Mouse (Mus musculus): ENCODE results near the gene Zfpm1. TPM values are rescaled to one million over a fixed set of nuclear protein-coding genes. Genes with fewer than 3 reads are reported as not detected.
"Not testable (repeated sequence)": the region's sequence is repeated elsewhere in the genome, so short reads cannot be mapped to it uniquely, and the experiment has no call there.

The Zfpm1 gene
- polyA plus RNA-seq, 1 experiment from 2014 or later: 0.65 TPM

DNA sequence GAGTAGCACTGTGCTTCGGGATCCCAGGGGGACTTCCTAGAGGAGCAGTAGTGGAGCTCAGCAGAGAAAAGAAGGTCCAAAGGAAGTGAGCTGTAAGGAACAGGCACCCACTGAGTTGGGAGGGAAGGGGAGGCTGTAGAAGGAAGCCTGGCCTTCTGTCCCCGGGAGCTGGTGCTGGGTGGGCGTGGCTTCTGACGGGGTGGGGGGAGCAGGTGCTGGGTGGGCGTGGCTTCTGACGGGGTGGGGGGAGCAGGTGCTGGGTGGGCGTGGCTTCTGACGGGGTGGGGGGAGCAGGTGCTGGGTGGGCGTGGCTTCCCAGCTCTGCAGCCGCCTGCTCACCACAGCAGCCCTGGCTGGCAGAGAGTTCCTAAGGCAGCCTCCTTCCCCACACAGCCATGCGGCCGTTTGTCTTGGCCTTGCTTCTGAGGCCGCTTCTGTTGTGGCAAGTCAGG lies 42.0 kb downstream of the Zfpm1 start:
- not testable (repeated sequence) for H3K36me3 ChIP-seq (ENCODE audit: control insufficient read depth, insufficient read depth); ATAC-seq; H3K9ac ChIP-seq (replicated peaks; ENCODE audit: low read depth, low read length); H3K4me2 ChIP-seq (ENCODE audit: low read length); H3K27me3 ChIP-seq (replicated peaks; ENCODE audit: control insufficient read depth, insufficient read depth, low read length); H3K27ac ChIP-seq (ENCODE audit: low read length); H3K9me3 ChIP-seq (ENCODE audit: control insufficient read depth, low read length); H3K4me3 ChIP-seq (replicated peaks; ENCODE audit: low read length)
- H3K4me1 ChIP-seq (replicated peaks; ENCODE audit: control insufficient read depth, insufficient read depth, low read length): peaks cover 22% of the 10 kb centered on the region
- 3% methylated on average over 10 of the region's 13 CpGs for WGBS

DNA sequence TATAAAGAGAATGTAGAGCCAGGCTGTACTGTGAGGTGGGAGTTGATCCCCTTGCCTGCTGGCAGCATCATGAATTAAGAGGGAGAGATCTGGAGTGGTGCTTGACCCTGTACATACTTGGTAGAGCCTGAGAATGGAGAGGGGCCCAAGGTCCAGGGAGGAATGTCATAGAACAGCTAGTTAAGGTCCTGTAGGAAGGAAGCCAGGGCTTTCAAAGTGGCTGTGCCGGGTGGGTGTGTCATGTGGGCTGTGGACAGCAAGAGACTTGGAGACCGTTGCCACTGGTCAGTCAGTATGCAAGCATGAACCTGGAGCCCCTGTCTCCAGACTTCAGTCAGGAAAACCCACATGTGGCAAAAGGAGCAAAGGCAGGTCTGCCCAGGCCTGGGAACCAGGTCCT lies 43.3 kb downstream of the Zfpm1 start:
- no peak for ATAC-seq

DNA sequence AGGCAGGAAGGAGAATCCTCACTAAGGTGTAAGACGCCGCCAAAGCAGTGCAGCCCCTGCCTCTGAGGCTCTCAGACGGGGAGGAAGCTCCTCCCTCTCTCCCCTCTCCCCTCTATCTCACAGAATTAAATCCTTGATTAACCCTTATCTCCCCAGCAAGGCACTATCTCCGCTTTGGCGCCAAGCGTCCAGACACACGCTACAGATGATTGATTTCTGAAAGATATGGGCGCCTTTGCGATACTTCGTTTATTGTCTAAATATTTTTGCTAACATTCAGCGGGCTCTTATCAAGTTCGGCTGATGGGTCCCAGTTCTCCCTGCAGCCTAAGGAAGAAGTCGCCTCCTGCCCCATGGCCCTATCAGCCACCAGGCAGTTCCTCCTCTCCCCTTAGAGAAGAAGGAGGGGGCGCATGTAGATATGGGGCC lies 44.2 kb downstream of the Zfpm1 start:
- Histone ChIP-seq H3K4me3 (replicated peaks; ENCODE audit: low read length) (no peak overlapping the region), H3K36me3 (ENCODE audit: control insufficient read depth, insufficient read depth) (no peaks in the 10 kb centered on the region), H3K27ac (ENCODE audit: low read length) (no peak overlapping the region), H3K4me2 (ENCODE audit: low read length) (peak overlapping the region; percentile 26), H3K4me1 (replicated peaks; ENCODE audit: control insufficient read depth, insufficient read depth, low read length) (peaks cover 18% of the 10 kb centered on the region), H3K9ac (replicated peaks; ENCODE audit: low read depth, low read length) (0 out of 2 replicates have a peak overlapping the region, but pooled peaks have one; percentile 32), H3K27me3 (replicated peaks; ENCODE audit: control insufficient read depth, insufficient read depth, low read length) (no peaks in the 10 kb centered on the region), H3K9me3 (ENCODE audit: control insufficient read depth, low read length) (no peaks in the 10 kb centered on the region)
- 16% methylated on average over 14 of the region's 14 CpGs for WGBS
- no peak for ATAC-seq

More for the DNA sequence above, 43.3 kb downstream of the Zfpm1 start:
- H3K4me3 ChIP-seq (replicated peaks; ENCODE audit: low read length): no peak overlapping the region
- 95% methylated on average over 2 of the region's 2 CpGs for WGBS
- no peak overlapping the region for H3K9ac ChIP-seq (replicated peaks; ENCODE audit: low read depth, low read length)
- H3K4me1 ChIP-seq (replicated peaks; ENCODE audit: control insufficient read depth, insufficient read depth, low read length): peaks cover 24% of the 10 kb centered on the region
- no peaks in the 10 kb centered on the region for H3K9me3 ChIP-seq (ENCODE audit: control insufficient read depth, low read length)
- H3K27me3 ChIP-seq (replicated peaks; ENCODE audit: control insufficient read depth, insufficient read depth, low read length): no peaks in the 10 kb centered on the region
- no peak overlapping the region for H3K27ac ChIP-seq (ENCODE audit: low read length)
- H3K36me3 ChIP-seq (ENCODE audit: control insufficient read depth, insufficient read depth): no peaks in the 10 kb centered on the region
- H3K4me2 ChIP-seq (ENCODE audit: low read length): no peak overlapping the region

DNA sequence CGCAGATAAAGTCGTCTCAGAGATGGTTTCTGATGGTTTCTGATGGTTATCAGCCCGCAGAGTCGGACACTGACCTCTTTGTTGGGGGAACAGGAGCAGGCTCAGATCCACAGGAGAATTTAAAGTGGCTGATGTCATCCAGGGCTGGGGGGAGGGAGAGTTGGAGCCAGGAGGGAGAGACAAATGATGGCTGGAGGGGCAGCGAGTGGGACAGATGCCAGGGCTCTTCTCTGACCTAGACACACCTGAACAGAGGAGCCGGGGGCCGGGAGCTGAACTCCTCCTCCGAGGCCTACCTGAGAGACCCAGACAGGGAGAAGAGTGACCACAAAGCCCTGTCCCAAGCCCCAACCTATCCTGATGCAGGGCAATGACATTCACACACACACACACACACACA lies 47.1 kb downstream of the Zfpm1 start:
- Histone ChIP-seq H3K9me3 (ENCODE audit: control insufficient read depth, low read length) (no peaks in the 10 kb centered on the region), H3K36me3 (ENCODE audit: control insufficient read depth, insufficient read depth) (no peaks in the 10 kb centered on the region), H3K9ac (replicated peaks; ENCODE audit: low read depth, low read length) (no peak overlapping the region), H3K4me2 (ENCODE audit: low read length) (no peak overlapping the region), H3K4me1 (replicated peaks; ENCODE audit: control insufficient read depth, insufficient read depth, low read length) (peaks cover 17% of the 10 kb centered on the region), H3K27me3 (replicated peaks; ENCODE audit: control insufficient read depth, insufficient read depth, low read length) (0 out of 2 replicates have a peak, but pooled peaks cover 1% of the 10 kb centered on the region), H3K4me3 (replicated peaks; ENCODE audit: low read length) (no peak overlapping the region), H3K27ac (ENCODE audit: low read length) (no peak overlapping the region)
- no peak for ATAC-seq
- WGBS: 76% methylated on average over 8 of the region's 8 CpGs

DNA sequence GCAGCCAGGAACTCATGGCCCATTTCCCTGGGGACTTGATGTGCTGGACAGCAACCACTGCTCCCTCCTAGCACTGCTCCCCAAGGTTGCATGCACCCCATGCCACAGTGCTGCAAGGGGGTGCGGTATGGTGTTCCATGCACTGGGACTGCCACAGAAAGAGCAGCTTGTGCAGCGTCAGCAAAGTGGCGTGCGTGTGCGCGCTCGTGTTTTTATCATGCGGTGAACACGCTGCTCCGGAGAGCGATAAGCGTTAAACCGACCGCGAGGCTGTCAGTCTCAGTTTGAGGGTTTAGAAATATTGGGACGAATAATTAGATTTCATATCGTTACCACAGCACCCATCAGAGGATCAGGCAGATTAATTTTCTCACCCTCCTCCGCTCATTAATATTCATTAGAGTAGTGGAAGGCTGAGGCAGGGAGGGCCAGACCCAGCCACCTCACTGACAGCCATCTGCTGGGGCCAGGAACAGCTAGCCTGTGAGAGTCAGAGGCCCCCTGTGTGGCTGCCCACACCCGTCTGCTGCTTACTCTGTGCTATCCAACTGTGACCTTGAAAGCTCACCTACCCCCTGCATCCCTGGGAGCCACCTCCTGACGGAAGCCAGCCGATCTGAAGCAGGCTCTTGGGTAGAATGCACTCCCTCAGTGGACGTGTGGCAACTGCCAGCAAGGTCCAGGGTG lies 47.8 kb downstream of the Zfpm1 start:
- peak; percentile 19; the same call in 1 of the 2 replicates for ATAC-seq
- Histone ChIP-seq H3K9ac (replicated peaks; ENCODE audit: low read depth, low read length) (no peak overlapping the region), H3K27ac (ENCODE audit: low read length) (no peak overlapping the region), H3K27me3 (replicated peaks; ENCODE audit: control insufficient read depth, insufficient read depth, low read length) (0 out of 2 replicates have a peak, but pooled peaks cover 5% of the 10 kb centered on the region), H3K36me3 (ENCODE audit: control insufficient read depth, insufficient read depth) (no peaks in the 10 kb centered on the region), H3K4me3 (replicated peaks; ENCODE audit: low read length) (no peak overlapping the region), H3K4me1 (replicated peaks; ENCODE audit: control insufficient read depth, insufficient read depth, low read length) (peaks cover 14% of the 10 kb centered on the region), H3K9me3 (ENCODE audit: control insufficient read depth, low read length) (no peaks in the 10 kb centered on the region), H3K4me2 (ENCODE audit: low read length) (no peak overlapping the region)
- WGBS: 63% methylated on average over 22 of the region's 22 CpGs

DNA sequence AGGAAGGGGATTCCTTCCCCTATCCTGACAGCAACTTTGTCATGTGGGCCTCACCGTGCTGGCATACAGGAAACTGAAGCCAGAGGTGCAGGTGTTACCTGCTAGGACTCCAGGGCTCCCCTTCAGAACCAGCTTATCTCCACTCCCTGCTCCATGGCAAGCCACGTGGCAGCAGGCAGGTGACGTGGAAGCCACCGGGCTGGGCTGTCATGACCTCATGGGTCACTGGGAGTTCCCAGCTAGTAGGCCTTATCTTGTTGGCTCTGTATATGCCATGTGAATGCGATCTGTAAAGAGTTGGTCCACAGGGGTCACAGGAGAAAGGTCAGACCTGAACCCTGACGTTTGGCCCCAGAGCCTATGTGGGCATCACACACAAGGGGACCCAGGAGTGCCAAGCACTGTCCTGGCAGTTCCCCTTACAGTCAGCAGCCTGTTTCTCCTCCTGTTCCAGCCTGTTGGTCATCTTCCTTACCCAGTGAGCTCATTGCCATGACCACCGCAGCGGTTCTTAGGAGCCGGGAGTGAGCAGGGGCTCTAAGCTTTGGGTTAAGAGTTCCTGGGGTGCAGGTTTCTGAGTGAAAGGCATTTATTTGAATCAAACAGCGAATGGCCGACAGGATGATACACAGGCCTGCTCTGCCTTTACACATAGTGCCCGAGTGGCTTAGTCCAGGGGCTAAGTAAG lies 48.6 kb downstream of the Zfpm1 start:
- no peak overlapping the region for H3K4me3 ChIP-seq (replicated peaks; ENCODE audit: low read length)
- H3K9me3 ChIP-seq (ENCODE audit: control insufficient read depth, low read length): no peaks in the 10 kb centered on the region
- no peak overlapping the region for H3K9ac ChIP-seq (replicated peaks; ENCODE audit: low read depth, low read length)
- 77% methylated on average over 12 of the region's 12 CpGs for WGBS
- H3K27ac ChIP-seq (ENCODE audit: low read length): no peak overlapping the region
- H3K36me3 ChIP-seq (ENCODE audit: control insufficient read depth, insufficient read depth): no peaks in the 10 kb centered on the region
- peaks cover 11% of the 10 kb centered on the region for H3K4me1 ChIP-seq (replicated peaks; ENCODE audit: control insufficient read depth, insufficient read depth, low read length)
- ATAC-seq: no peak
- H3K27me3 ChIP-seq (replicated peaks; ENCODE audit: control insufficient read depth, insufficient read depth, low read length): peaks cover 13% of the 10 kb centered on the region
- H3K4me2 ChIP-seq (ENCODE audit: low read length): no peak overlapping the region

DNA sequence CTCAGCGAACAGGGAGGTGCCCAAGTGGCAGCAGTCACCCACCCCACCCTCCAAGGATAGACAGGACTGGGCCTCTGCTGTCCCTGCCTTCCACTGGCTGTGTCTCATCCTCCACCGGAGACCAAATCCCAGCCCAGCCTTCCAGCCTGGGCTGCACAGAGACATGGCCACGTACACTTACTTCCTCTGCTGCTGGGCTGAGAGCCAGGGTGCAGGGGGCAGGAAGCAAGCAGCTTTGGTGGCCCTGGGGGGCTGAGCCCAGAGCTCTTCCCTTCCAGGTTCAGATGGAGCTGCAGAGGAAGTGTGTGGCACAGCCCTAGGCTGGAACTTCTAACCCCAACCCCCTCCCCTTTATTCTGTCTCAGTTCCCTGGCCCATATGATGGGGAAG lies 49.2 kb downstream of the Zfpm1 start:
- H3K9ac ChIP-seq (replicated peaks; ENCODE audit: low read depth, low read length): no peak overlapping the region
- peaks cover 19% of the 10 kb centered on the region for H3K27me3 ChIP-seq (replicated peaks; ENCODE audit: control insufficient read depth, insufficient read depth, low read length)
- peaks cover 10% of the 10 kb centered on the region for H3K4me1 ChIP-seq (replicated peaks; ENCODE audit: control insufficient read depth, insufficient read depth, low read length)
- no peaks in the 10 kb centered on the region for H3K9me3 ChIP-seq (ENCODE audit: control insufficient read depth, low read length)
- no peak overlapping the region for H3K27ac ChIP-seq (ENCODE audit: low read length)
- no peak overlapping the region for H3K4me2 ChIP-seq (ENCODE audit: low read length)
- H3K4me3 ChIP-seq (replicated peaks; ENCODE audit: low read length): no peak overlapping the region
- H3K36me3 ChIP-seq (ENCODE audit: control insufficient read depth, insufficient read depth): no peaks in the 10 kb centered on the region
- 86% methylated on average over 3 of the region's 3 CpGs for WGBS
- no peak for ATAC-seq

DNA sequence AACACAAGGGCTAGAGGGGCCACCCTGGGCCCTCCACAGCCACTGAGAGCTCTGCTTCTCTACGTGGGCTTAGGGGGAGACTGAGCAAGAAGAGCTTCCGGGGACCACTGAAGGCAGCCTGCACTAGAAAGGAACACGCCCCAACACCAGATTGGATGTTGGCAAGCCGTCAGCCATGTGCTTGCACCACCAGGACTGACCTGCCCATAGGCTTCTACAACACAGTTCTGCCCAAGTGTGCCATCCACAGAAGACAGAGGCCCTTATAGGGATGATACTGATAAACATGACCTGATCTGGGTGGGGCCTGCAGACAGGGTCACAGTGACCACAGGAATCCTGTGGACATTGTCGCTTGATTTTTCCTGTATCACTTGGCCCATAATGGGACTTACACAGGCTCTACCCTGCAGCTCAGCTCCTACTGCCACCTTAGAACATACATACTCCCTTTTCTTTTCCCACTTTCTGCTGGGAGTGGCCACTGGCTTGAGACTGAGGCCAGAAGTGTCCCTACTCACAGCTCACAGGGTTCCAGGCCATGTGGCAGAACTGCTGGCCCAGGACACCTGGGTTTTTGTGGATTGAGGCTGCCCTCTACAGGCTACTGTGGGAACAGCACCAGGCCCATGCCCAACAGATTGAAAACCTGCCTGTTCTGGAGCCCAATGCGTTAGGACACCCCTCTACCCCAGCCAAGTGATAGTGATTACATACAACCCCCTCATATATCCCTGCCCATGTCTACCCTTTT lies 51.0 kb downstream of the Zfpm1 start:
- ATAC-seq: peak; percentile 11; the same call in 1 of the 2 replicates
- H3K4me2 ChIP-seq (ENCODE audit: low read length): no peak overlapping the region
- no peaks in the 10 kb centered on the region for H3K36me3 ChIP-seq (ENCODE audit: control insufficient read depth, insufficient read depth)
- 65% methylated on average over 6 of the region's 6 CpGs for whole genome bisulfite sequencing
- peaks cover 14% of the 10 kb centered on the region for H3K4me1 ChIP-seq (replicated peaks; ENCODE audit: control insufficient read depth, insufficient read depth, low read length)
- peaks cover 35% of the 10 kb centered on the region for H3K27me3 ChIP-seq (replicated peaks; ENCODE audit: control insufficient read depth, insufficient read depth, low read length)
- no peak overlapping the region for H3K4me3 ChIP-seq (replicated peaks; ENCODE audit: low read length)
- H3K27ac ChIP-seq (ENCODE audit: low read length): no peak overlapping the region
- no peak overlapping the region for H3K9ac ChIP-seq (replicated peaks; ENCODE audit: low read depth, low read length)
- H3K9me3 ChIP-seq (ENCODE audit: control insufficient read depth, low read length): no peaks in the 10 kb centered on the region

DNA sequence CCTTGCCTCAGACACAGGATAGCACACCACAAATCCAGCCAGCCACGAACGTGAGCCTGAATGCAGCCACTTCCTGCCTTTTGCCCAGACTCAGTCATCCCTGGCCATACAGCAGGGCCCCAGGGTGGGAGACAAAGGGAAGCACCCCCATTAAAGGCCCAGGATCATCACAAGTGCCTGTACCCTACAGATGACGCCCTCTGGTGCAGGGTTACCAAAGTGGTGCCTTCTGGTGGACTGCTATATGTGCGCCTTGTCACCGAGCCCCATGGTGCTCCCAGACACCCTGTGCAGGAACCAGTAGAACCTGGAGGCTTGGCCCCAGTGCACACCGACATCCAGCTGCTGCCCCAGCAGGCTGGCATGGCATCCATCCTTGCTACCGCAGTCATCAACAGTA lies 51.6 kb downstream of the Zfpm1 start:
- peaks cover 14% of the 10 kb centered on the region for H3K4me1 ChIP-seq (replicated peaks; ENCODE audit: control insufficient read depth, insufficient read depth, low read length)
- no peaks in the 10 kb centered on the region for H3K36me3 ChIP-seq (ENCODE audit: control insufficient read depth, insufficient read depth)
- H3K9me3 ChIP-seq (ENCODE audit: control insufficient read depth, low read length): no peaks in the 10 kb centered on the region
- H3K27me3 ChIP-seq (replicated peaks; ENCODE audit: control insufficient read depth, insufficient read depth, low read length): peaks cover 41% of the 10 kb centered on the region
- 73% methylated on average over 7 of the region's 7 CpGs for WGBS
- ATAC-seq: 0 out of 2 replicates have a peak, but pooled peaks have one; percentile 2
- no peak overlapping the region for H3K27ac ChIP-seq (ENCODE audit: low read length)
- no peak overlapping the region for H3K4me2 ChIP-seq (ENCODE audit: low read length)
- no peak overlapping the region for H3K9ac ChIP-seq (replicated peaks; ENCODE audit: low read depth, low read length)
- no peak overlapping the region for H3K4me3 ChIP-seq (replicated peaks; ENCODE audit: low read length)
